Mouse (Mus musculus): Measurements from ENCODE around the gene Plg. TPM values are rescaled to one million over a fixed set of nuclear protein-coding genes. Genes with fewer than 3 reads are reported as not detected.

The Plg gene
- polyA plus RNA-seq, 1 experiment from 2014 or later = not detected

DNA sequence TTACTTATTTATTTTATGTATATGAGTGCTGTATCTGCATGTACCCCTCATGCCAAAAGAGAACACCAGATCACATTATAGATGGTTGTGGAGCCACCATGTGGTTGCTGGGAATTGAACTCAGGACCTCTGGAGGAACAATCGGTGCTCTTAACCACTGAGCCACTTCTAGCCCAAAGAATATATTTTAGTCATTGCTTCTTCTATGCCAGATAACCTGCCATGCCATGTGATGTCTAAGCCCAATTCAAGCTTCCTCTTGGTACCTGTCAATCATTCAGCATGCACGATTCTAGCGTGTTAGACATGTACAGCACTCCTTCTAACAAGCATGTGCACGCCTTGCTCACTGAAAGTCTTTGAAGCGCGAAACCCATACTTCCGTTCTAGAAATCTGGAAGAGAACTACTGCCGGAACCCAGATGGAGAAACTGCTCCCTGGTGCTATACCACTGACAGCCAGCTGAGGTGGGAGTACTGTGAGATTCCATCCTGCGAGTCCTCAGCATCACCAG, 17.8 kb downstream of the Plg start:
- WGBS = 93% methylated on average over 9 of the region's 9 CpGs
- no peak for ATAC-seq (ENCODE audit: low FRiP score)

DNA sequence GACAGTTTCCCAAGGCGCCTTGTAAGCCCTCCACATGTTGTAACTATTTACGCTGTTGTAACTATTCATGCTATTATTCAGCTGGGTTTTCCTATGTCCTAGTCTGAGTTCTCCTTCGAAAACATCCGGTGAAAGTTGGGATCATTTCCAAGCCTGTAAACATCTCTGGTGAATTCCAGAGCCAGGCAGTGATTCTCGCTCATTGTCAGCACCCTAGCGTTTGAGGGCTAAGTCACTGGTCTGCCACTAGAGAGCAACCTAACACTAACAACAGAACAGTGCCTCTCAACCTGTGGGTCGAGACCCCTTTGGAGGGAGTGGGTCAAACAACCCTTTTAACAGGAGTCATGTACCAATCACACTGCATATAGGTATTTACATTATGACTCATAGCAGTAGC, 25.0 kb downstream of the Plg start:
- ATAC-seq (ENCODE audit: low FRiP score) = no peak
- WGBS = 71% methylated on average over 7 of the region's 7 CpGs
- no peak overlapping the region for H3K4me2 ChIP-seq

More for the DNA sequence above, 17.8 kb downstream of the Plg start:
- no peaks in the 10 kb centered on the region for H3K27me3 ChIP-seq
- no peaks in the 10 kb centered on the region for H3K9me3 ChIP-seq
- no peak overlapping the region for H3K27ac ChIP-seq
- H3K4me2 ChIP-seq = no peak overlapping the region
- no peak overlapping the region for H3K9ac ChIP-seq
- no peak overlapping the region for H3K4me3 ChIP-seq
- H3K4me1 ChIP-seq (replicated peaks) = no peaks in the 10 kb centered on the region
- no peaks in the 10 kb centered on the region for H3K36me3 ChIP-seq

DNA sequence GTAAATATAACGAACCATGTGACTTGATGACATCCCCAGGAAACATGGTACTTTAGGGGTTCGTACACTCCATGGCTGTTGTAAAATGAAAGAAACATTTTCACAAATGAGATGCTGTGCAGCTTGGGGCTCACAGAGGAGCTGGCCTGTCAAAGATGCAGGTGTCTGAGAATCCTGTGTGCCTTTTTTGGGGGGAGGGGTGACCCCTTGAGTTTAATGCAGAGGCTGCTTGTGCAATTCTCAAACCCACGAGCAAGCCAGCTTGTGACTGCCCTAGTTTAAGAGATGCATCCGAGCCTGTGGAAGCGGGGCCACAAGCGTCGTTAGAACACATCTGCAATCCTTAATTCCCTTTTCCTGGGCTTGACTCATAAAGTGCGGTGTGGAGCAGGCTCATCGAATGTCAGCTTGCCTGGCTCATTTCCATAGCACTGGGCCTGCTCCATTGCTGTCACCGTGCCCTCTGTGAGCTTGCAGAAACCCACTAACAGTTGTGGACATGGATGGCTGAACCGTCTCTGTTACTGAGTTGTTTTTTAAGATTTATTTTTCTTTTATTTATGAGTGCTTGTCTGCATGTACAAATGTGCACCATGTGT, 31.0 kb downstream of the Plg start:
- 82% methylated on average over 11 of the region's 11 CpGs for WGBS

More for the DNA sequence above, 25.0 kb downstream of the Plg start:
- H3K9ac ChIP-seq = no peak overlapping the region
- no peaks in the 10 kb centered on the region for H3K27me3 ChIP-seq
- H3K4me3 ChIP-seq = no peak overlapping the region
- H3K36me3 ChIP-seq = no peaks in the 10 kb centered on the region
- H3K9me3 ChIP-seq = no peaks in the 10 kb centered on the region
- H3K27ac ChIP-seq = no peak overlapping the region
- H3K4me1 ChIP-seq (replicated peaks) = no peaks in the 10 kb centered on the region

GRCm38 (mm10) chr17:12412181-12412890, 33.9 kb downstream of the Plg start:
- Histone ChIP-seq H3K4me3 (no peak overlapping the region), H3K4me1 (replicated peaks) (no peaks in the 10 kb centered on the region), H3K4me2 (no peak overlapping the region), H3K27ac (no peak overlapping the region), H3K9me3 (no peaks in the 10 kb centered on the region), H3K9ac (no peak overlapping the region), H3K27me3 (no peaks in the 10 kb centered on the region), H3K36me3 (no peaks in the 10 kb centered on the region)
- ATAC-seq (ENCODE audit: low FRiP score) = no peak
- 71% methylated on average over 10 of the region's 10 CpGs for WGBS

More for the DNA sequence above, 31.0 kb downstream of the Plg start:
- Histone ChIP-seq H3K4me2 (no peak overlapping the region), H3K27ac (no peak overlapping the region), H3K9ac (no peak overlapping the region), H3K9me3 (no peaks in the 10 kb centered on the region), H3K27me3 (no peaks in the 10 kb centered on the region), H3K4me1 (replicated peaks) (no peaks in the 10 kb centered on the region), H3K4me3 (no peak overlapping the region), H3K36me3 (no peaks in the 10 kb centered on the region)
- no peak for ATAC-seq (ENCODE audit: low FRiP score)

DNA sequence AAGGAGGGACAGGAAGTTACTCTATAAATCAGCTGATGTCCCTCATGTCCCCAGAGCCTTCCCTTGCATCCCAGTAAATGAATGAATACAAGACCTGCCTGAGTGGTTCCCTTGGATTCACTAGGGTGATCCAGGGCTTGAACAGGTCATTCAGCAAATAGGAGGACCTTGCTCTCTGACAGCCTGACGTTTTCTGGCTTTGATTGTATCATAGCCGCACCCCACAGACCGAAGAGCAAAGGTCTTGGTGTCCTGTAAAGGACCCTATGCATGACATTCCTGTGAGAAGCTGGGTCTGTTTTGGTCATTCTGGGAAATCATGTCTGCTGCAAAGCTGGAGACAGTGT, 34.5 kb downstream of the Plg start:
- H3K9ac ChIP-seq = no peak overlapping the region
- no peak for ATAC-seq (ENCODE audit: low FRiP score)
- no peaks in the 10 kb centered on the region for H3K9me3 ChIP-seq
- H3K4me3 ChIP-seq = no peak overlapping the region
- H3K27me3 ChIP-seq = no peaks in the 10 kb centered on the region
- H3K27ac ChIP-seq = no peak overlapping the region
- H3K4me2 ChIP-seq = no peak overlapping the region
- no peaks in the 10 kb centered on the region for H3K4me1 ChIP-seq (replicated peaks)
- 72% methylated on average over 3 of the region's 3 CpGs for WGBS
- no peaks in the 10 kb centered on the region for H3K36me3 ChIP-seq

- no peaks in the 10 kb centered on the region for H3K9me3 ChIP-seq
- WGBS = 44% methylated on average over 15 of the region's 15 CpGs
- peak; percentile 43; the same call in 1 of the 2 replicates for ATAC-seq (ENCODE audit: low FRiP score)
These were observed 36.8 kb downstream of the Plg start for GRCm38 (mm10) chr17:12415031-12415735.

GRCm38 (mm10) chr17:12415741-12416140, 37.3 kb downstream of the Plg start:
- Histone ChIP-seq H3K4me1 (replicated peaks) (no peaks in the 10 kb centered on the region), H3K27ac (no peak overlapping the region), H3K4me3 (no peak overlapping the region), H3K9ac (no peak overlapping the region), H3K4me2 (no peak overlapping the region), H3K36me3 (no peaks in the 10 kb centered on the region), H3K9me3 (no peaks in the 10 kb centered on the region), H3K27me3 (no peaks in the 10 kb centered on the region)
- WGBS = 67% methylated on average over 5 of the region's 5 CpGs
- 0 out of 2 replicates have a peak, but pooled peaks have one; percentile 21 for ATAC-seq (ENCODE audit: low FRiP score)

More at GRCm38 (mm10) chr17:12415031-12415735, 36.8 kb downstream of the Plg start:
- Histone ChIP-seq H3K36me3 (no peaks in the 10 kb centered on the region), H3K9ac (no peak overlapping the region), H3K4me2 (no peak overlapping the region), H3K4me1 (replicated peaks) (no peaks in the 10 kb centered on the region), H3K27ac (no peak overlapping the region), H3K27me3 (no peaks in the 10 kb centered on the region), H3K4me3 (no peak overlapping the region)

DNA sequence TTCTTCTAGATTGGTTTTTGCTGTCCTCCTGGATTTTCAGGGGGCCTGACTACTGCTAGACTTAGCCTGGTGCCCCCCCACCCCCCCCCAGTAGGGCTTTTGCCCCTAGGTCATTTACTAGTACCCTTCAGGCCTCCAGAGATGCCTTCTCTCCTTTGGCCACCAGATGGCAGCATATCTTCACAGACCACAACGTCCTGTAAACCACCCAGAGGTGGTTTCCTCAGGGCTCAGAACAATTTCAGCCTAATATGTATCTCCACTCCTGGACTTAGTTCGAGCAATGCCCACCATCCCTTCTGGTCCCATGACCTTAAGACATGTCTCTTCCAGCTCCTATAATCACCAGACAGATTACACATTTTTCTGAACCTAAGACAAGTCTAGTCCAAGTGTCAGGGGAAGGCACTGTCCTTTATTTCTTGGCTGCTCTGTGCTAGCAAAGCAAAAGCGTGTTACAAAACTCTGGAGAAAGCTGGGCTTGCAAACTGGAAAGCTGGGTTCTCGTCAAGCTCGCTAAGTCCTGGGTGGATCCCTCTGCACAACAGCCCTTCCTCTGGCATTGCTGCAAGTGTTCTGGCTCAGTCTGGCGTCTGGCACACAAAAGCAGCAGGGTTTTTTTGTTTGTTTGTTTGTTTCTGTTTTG, 38.0 kb downstream of the Plg start:
- ATAC-seq (ENCODE audit: low FRiP score) = peak; percentile 54; the same call in 1 of the 2 replicates
- Histone ChIP-seq H3K4me3 (no peak overlapping the region), H3K27me3 (no peaks in the 10 kb centered on the region), H3K9me3 (no peaks in the 10 kb centered on the region), H3K4me1 (replicated peaks) (no peaks in the 10 kb centered on the region), H3K4me2 (no peak overlapping the region), H3K27ac (no peak overlapping the region), H3K36me3 (no peaks in the 10 kb centered on the region), H3K9ac (no peak overlapping the region)
- 51% methylated on average over 6 of the region's 6 CpGs for WGBS

DNA sequence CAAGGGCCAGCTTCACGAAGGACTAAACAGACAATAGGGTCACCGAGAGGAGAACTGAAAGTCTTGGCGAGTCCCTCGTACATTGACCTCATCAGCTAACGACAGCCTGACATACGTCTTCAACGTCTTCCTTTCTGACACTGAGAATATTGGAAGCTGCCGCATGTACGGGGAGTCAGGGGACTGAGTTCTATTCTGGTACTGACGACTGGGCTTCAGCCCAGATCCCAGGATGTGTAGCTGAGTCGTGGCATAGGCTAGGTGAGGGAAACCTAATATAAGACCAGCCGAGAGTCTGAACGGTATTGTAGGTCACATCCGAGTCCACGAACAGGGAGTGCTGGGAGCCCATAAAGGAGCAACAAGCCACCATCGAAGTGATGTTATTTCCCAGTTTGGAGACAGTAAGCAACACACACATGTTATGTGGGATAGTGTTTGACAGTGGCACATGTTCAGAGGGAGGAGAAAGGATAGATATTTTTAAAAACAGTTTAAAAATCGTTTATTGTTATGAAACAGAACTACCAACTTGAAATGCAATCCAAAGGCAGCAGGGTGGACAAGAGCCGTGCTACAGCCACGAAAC, 41.2 kb downstream of the Plg start:
- Histone ChIP-seq H3K4me1 (replicated peaks) (no peaks in the 10 kb centered on the region), H3K9ac (no peak overlapping the region), H3K9me3 (no peaks in the 10 kb centered on the region), H3K27me3 (no peaks in the 10 kb centered on the region), H3K4me2 (no peak overlapping the region), H3K27ac (no peak overlapping the region), H3K4me3 (no peak overlapping the region), H3K36me3 (no peaks in the 10 kb centered on the region)
- WGBS = 76% methylated on average over 19 of the region's 19 CpGs
- no peak for ATAC-seq (ENCODE audit: low FRiP score)

DNA sequence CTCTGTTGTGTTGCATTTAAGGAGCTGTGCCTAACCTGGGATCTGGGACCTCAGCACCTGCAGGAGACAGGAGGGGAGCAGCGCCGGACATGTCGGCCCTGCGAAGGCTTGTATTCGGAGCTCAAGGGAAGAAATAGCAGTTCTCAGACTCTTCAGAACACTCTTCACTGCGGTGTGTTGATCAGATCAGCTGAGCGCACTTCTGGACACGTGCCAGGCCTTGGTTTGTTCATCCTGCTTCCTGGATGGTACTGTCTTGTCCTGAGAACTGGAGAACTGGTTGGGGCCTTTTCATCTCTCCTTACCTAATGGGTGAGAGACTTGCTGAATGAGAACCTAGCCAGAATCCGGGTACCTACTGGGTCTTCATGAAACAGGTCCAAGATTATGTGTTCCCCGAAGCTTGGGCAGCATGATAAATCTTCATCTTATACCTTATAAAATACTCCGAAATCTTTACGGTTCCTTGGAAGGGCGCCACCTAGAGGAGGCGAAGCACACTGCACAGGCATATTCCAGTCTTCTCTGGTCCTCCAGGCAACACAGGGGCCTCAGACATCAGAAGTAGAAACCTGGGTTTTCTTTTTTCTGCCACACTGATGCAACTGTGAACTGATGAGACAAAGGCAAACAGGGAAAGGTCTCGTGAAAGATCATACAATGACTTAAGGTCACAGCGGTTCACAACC, 42.6 kb downstream of the Plg start:
- WGBS = 68% methylated on average over 16 of the region's 16 CpGs
- no peak for ATAC-seq (ENCODE audit: low FRiP score)

GRCm38 (mm10) chr17:12422143-12422542, 43.7 kb downstream of the Plg start:
- no peaks in the 10 kb centered on the region for H3K36me3 ChIP-seq
- no peak overlapping the region for H3K27ac ChIP-seq
- no peak for ATAC-seq (ENCODE audit: low FRiP score)
- 0 out of 2 replicates have a peak, but pooled peaks cover 4% of the 10 kb centered on the region for H3K27me3 ChIP-seq
- 71% methylated on average over 1 of the region's 1 CpGs for WGBS
- no peaks in the 10 kb centered on the region for H3K9me3 ChIP-seq
- H3K4me3 ChIP-seq = no peak overlapping the region
- H3K4me2 ChIP-seq = no peak overlapping the region
- no peak overlapping the region for H3K9ac ChIP-seq
- H3K4me1 ChIP-seq (replicated peaks) = no peaks in the 10 kb centered on the region

More for the DNA sequence above, 42.6 kb downstream of the Plg start:
- Histone ChIP-seq H3K4me1 (replicated peaks) (no peaks in the 10 kb centered on the region), H3K4me3 (no peak overlapping the region), H3K27ac (no peak overlapping the region), H3K4me2 (no peak overlapping the region), H3K9me3 (no peaks in the 10 kb centered on the region), H3K27me3 (0 out of 2 replicates have a peak, but pooled peaks cover 4% of the 10 kb centered on the region), H3K9ac (no peak overlapping the region), H3K36me3 (no peaks in the 10 kb centered on the region)
